Mouse (Mus musculus) adrenal gland, postnatal 4 days (tissue): ENCODE data around the gene Gm42742. TPM values are rescaled to one million over a fixed set of nuclear protein-coding genes. Genes with fewer than 3 reads are reported as not detected.

Experiments used
- DNase-seq, 2 experiments: peaks; one replicate each; pipeline ENCODE4 v3.0.0; 2021 to 2022; ENCODE audit warnings: low spot score in 2 of 2, mixed read lengths in 2 of 2
- total RNA-seq, 2 experiments: library from RNA; stranded (reverse); gene quantifications; 2 replicates each; pipeline ENCODE4 v1.2.3; 2021

Gene Gm42742
- total RNA-seq, 2 experiments from 2014 or later = 34.8 to 36.6 TPM

DNA sequence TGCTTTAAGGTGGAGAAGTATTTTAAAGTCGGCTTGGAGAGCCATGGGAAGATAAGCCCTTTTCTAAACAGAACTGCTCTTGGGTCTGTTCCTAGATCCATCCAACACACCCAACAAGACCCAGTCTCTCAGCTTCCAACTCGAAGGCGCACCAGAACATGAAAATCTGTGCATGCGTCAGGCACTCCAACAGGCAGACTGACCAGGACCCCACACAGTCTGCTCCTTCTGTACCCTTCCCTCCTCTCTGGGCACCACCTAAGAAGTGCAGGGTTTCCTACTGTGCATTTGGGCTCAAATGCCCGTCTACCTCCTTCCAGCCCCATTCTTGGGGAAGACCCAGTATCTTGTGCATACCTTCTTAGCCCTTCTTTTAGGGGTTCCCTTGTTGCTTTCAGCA, 406 bp downstream of the Gm42742 start:
- DNase-seq = no peak

- DNase-seq = no peak
Observed at GRCm38 (mm10) chr7:127020031-127020430, 866 bp downstream of the Gm42742 start.

DNA sequence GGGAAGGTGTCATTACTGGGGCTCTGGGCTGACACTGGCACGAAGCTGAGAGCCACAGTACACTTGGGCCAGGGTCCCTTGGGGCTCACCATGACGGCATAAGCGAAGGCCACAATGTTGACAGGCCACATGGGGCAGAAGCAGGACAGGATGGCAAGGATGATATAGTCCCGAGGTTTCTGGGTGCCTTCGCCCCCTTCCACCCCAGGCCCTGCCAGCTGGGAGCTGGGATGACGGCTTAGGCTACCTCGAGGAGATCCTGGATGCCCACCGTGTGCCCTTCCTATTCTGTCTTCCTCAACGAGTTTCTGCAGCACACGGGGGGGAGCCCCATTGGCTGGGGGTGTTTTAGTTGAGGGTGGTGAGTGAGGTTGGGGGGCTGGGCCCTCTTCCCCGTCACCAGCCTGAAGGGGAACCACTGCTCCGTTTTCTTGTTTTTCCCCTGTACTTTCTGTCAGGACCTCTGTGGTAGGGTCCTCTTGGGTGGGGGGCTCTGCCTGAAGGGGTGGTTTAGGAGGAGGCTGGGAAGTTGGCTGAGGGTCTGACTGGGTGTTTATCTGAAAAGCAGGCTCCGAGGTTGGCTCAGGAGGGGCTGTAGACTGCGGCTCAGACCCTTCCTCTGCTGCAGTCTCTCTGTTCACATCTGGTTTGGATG, 1.5 kb downstream of the Gm42742 start:
- no peak for DNase-seq

DNA sequence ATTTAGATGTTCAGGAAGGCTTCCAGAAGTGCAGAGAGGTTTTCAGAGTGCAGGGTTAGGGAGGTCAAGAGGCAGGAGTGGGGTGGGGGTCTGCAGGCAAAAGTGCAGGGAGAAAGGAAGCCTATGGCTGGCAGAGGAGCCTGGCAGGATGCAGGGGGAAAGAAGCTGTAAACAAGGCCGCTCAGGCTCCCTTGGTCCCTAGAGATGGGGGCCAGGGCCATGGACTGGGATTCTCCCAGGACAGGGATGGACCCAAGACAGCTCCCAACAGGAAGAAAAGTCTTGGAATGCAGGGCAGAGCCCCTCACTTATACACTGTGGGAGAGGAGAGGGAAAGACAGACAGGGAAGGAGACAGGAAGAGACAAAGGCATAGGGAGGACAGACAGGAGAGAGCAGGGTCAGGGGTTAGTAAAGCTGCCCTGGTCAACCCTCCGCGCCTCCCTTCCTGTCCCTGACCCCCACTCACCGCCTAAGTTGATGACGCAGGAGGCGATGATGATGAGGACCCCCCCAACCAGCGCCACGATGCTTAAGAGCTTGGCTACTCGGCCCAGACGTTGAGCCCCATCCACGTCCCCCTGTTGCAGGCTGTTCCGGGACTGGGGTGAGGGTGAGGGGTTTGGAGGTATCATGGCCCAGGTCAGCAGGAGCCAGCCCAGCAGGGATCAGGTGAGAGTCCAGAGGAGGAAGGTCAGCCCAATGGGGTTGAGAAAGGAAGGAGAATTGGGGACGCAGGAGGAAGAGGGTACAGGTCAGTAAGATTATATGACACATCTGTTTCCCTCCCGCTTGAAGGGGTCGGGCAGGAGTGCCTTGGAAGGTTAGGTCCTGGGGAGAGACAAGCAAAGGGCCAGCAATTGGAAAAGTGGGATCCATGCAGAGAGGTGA, 2.2 kb downstream of the Gm42742 start:
- no peak for DNase-seq

- DNase-seq = no peak
Observed at GRCm38 (mm10) chr7:127017950-127018345, 2.9 kb downstream of the Gm42742 start.

- DNase-seq = peak; percentile 81 to 95
Observed at GRCm38 (mm10) chr7:127016971-127017949, 3.6 kb downstream of the Gm42742 start, which contains the start of gene Pagr1a. TSS of gene Pagr1a (minus strand) at chr7:127017352.

GRCm38 (mm10) chr7:127016486-127016938, 4.4 kb downstream of the Gm42742 start:
- DNase-seq = peak; percentile 30 to 55

- no peak for DNase-seq
Observed at GRCm38 (mm10) chr7:127016481-127016485, 4.6 kb downstream of the Gm42742 start, which contains the start of gene Pagr1b. TSS of gene Pagr1b (minus strand) at chr7:127016484.

DNA sequence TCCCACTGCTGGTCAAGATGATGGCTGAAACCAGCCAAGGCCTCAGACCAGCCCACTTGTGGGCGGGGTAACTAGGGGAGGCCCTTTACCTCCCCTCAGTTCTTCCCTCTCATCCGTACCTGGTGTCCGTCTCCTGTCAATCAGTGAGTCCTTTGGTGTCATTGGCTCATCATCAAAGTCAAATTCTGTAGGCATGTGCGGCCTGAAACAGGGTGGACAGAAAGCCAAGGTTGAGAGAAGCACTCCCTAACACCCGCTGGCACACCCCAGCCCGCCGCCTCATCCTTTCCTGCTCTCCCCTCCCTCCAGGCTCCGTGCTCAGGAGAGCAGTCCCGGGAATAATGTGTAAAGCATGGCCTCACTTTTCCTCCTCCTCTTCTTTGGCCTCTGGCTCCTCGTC, 4.8 kb downstream of the Gm42742 start:
- no peak for DNase-seq

GRCm38 (mm10) chr7:127014993-127015392, 5.9 kb downstream of the Gm42742 start:
- DNase-seq = no peak

DNA sequence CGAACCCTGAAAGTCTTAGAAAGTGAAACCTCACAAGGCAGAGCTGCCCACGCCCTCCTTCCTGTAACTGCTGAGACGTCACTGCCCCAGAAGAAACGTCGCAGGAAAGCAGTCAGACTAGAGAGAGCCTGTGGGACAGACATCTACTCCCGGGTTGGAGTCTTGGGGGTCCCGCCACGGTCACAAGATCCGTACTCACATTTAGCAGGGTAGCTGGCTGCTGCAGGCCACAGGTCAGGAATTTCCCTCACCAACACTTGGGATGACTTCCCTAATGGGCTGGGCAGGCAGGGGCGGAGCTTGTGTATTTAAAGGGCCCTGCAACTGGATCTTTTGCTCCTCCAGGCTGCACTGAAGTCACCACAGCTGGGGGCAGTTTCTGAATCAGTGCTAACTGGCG, 6.6 kb downstream of the Gm42742 start, which contains the start of gene Mvp:
Gene Mvp (minus strand): TSS at position 302 of the 400 bp plus-strand sequence.
- DNase-seq = peak in 1 of 2 experiments; percentile 49

GRCm38 (mm10) chr7:127013385-127013784, 7.5 kb downstream of the Gm42742 start:
- DNase-seq = no peak

GRCm38 (mm10) chr7:127012845-127013244, 8.1 kb downstream of the Gm42742 start:
- no peak for DNase-seq

DNA sequence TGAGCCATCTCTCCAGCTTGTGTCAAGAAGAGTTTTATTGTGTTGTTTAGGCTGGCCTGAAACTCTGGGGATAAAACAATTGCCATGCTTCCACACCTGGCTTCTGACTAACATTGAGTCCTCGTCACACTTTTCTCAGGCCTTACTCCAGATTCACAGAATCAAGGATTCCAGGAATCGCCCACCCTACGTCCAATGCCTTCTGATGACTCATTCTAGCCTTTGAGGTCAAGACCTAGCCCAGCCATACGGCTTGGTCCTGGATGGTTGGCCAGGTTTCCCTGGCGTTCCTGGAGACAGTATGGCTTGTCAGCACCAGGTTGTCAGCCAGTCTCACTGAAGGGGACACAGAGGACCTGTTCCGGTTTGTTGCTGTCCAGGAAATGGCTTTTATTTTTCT, 8.5 kb downstream of the Gm42742 start:
- DNase-seq = no peak

GRCm38 (mm10) chr7:127011717-127012116, 9.2 kb downstream of the Gm42742 start:
- DNase-seq = no peak

- DNase-seq = no peak
Observed at GRCm38 (mm10) chr7:127011051-127011450, 9.8 kb downstream of the Gm42742 start.

- DNase-seq = no peak
Observed at GRCm38 (mm10) chr7:127009307-127010085, 11.4 kb downstream of the Gm42742 start.

GRCm38 (mm10) chr7:127008239-127009019, 12.5 kb downstream of the Gm42742 start:
- peak in 1 of 2 experiments; percentile 53 for DNase-seq

DNA sequence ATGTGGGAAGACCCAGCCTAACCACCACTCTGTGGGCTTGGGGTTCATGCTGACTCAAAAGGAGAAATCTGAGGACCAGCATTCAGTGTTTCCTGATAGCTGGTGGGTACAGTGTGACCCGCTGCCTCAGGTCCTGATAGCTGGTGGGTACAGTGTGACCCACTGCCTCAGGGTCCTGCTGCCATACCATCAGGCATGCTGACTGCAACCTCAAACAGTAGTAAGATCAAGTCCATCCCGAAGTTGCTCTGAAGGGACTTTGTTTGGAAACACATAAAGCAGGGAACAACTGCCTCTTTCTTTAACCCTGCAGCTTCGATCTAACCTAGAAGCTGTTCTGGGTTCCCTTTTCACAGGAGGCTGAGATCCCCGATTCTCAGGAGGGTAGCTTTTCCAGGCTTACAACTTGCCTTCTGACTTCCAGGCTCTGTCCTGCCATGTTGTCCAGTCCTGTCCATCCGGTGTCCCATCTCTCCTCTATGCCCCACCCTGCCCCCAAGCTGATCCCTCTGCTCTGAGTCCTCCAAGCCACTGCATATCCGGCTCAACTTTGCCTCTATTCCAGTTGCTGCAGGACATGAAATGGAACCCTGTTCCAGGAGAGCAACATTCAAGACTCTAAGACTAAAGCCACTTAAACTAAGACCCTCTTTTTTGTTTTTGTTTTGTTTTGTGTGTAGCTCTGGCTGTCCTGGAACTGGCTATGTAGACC, 13.4 kb downstream of the Gm42742 start:
- DNase-seq = no peak
